Mouse (Mus musculus): ENCODE measurements around the gene Trabd.

GRCm38 (mm10) chr15:89106073-89106472, 31.1 kb downstream of the Trabd start:
- no peak for TF ChIP-seq MYOD1 (IDR thresholded peaks at IDR 0.05; ENCODE audit: control insufficient read depth in 1 of 3, insufficient read length in 2 of 3, low read depth in 2 of 3)
- TF ChIP-seq POLR2AphosphoS2 (IDR thresholded peaks at IDR 0.05; ENCODE audit: insufficient read length, low read depth) = no peak
- no peak for TF ChIP-seq CEBPB (IDR thresholded peaks at IDR 0.05; ENCODE audit: insufficient read depth, poor library complexity, severe bottlenecking)
- TF ChIP-seq USF1 (IDR thresholded peaks at IDR 0.05; ENCODE audit: low read depth) = no peak
- TF ChIP-seq MYOG (IDR thresholded peaks at IDR 0.05; ENCODE audit: control insufficient read depth in 1 of 3, insufficient read depth in 1 of 3, insufficient read length in 2 of 3, low read depth in 2 of 3) = no peak
- no peak for TF ChIP-seq POLR2A (IDR thresholded peaks at IDR 0.05; ENCODE audit: insufficient read length, low read depth)
- TF ChIP-seq MAX (IDR thresholded peaks at IDR 0.05; ENCODE audit: low read depth) = no peak
- no peak for TF ChIP-seq REST (IDR thresholded peaks at IDR 0.05; ENCODE audit: insufficient read depth, insufficient read length)
- no peak for TF ChIP-seq E2F4 (IDR thresholded peaks at IDR 0.05; ENCODE audit: insufficient read depth)
- no peak for TF ChIP-seq TCF12 (IDR thresholded peaks at IDR 0.05; ENCODE audit: insufficient read depth, poor library complexity, severe bottlenecking)
- TF ChIP-seq TCF3 (IDR thresholded peaks at IDR 0.05; ENCODE audit: insufficient read length, low read depth) = no peak
- TF ChIP-seq SRF (IDR thresholded peaks at IDR 0.05; ENCODE audit: control insufficient read depth, insufficient read length, low read depth) = no peak

All from myocyte (in vitro differentiated cells).